Mouse (Mus musculus): ENCODE measurements around the gene Tmx2. TPM values are rescaled to one million over a fixed set of nuclear protein-coding genes. Genes with fewer than 3 reads are reported as not detected.

The Tmx2 gene
- polyA plus RNA-seq, 1 experiment = 2.4 TPM

GRCm38 (mm10) chr2:84715562-84716361 is 36.8 kb upstream of the Tmx2 start:
- TF ChIP-seq GATA1 (IDR thresholded peaks at IDR 0.05; ENCODE audit: borderline replicate concordance, low read length) (no peak), FLI1 (IDR thresholded peaks at IDR 0.05; ENCODE audit: low read length) (no peak)
- peaks cover 10% of the 10 kb centered on the region for H3K36me3 ChIP-seq (replicated peaks; ENCODE audit: low read length)
- no peaks in the 10 kb centered on the region for H3K9me3 ChIP-seq
- peaks cover 36% of the 10 kb centered on the region for H3K4me1 ChIP-seq
- peak overlapping the region; percentile 97 for H3K4me3 ChIP-seq (replicated peaks)
- no peaks in the 10 kb centered on the region for H3K27me3 ChIP-seq (replicated peaks)

DNA sequence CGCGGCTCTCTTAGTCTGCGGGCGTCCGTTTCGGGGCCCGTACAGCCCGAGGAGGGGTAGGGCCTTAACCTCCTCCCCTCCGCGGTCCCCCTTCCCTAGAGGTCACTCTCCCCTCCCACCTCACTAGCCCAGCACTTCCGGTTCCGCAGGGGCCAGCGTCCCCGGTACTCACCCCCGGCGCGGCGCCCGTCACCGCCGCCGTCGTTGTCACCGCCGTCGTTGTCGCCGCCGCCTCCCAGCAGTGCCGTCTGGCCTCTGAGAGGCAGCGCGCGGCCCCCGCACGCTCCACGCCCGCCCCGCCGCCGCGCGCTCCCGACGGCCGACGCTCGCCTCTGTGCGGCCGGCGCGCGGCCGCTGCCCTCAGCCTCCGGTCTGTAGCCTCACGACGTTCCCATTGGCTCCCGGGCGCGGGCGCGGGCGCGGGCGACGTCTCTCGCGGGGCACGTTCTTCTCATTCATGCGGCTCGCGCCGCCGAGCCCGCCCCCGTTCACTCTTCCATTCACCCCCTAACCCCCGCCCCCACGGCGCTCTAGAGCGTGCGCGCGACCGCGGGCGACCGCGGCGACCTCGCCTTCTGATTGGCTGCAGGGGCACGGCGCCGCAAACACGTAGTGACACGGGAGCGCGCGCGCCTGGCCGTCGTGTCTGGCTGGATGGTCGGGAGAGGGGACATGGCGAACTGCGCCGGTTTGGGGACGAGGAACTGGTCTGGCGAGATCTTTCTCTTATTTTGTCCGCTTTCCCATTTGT is 36.0 kb upstream of the Tmx2 start, which contains the start of gene Zdhhc5:
Zdhhc5 (minus strand) TSS at position 370 of the 751 bp plus-strand sequence.
- Histone ChIP-seq H3K36me3 (replicated peaks; ENCODE audit: low read length) (peaks cover 17% of the 10 kb centered on the region), H3K4me3 (replicated peaks) (peak within 1 kb of the TSS; percentile 97), H3K4me1 (peaks cover 43% of the 10 kb centered on the region), H3K27me3 (replicated peaks) (no peaks in the 10 kb centered on the region), H3K9me3 (no peaks in the 10 kb centered on the region)
- TF ChIP-seq GATA1 (IDR thresholded peaks at IDR 0.05; ENCODE audit: borderline replicate concordance, low read length) (no peak), FLI1 (IDR thresholded peaks at IDR 0.05; ENCODE audit: low read length) (no peak)

GRCm38 (mm10) chr2:84714422-84714810 is 35.5 kb upstream of the Tmx2 start:
- H3K4me1 ChIP-seq = peaks cover 47% of the 10 kb centered on the region
- no peaks in the 10 kb centered on the region for H3K9me3 ChIP-seq
- no peak for TF ChIP-seq GATA1 (IDR thresholded peaks at IDR 0.05; ENCODE audit: borderline replicate concordance, low read length)
- no peaks in the 10 kb centered on the region for H3K27me3 ChIP-seq (replicated peaks)
- peak overlapping the region; percentile 97 for H3K4me3 ChIP-seq (replicated peaks)
- peaks cover 23% of the 10 kb centered on the region for H3K36me3 ChIP-seq (replicated peaks; ENCODE audit: low read length)

- H3K36me3 ChIP-seq (replicated peaks; ENCODE audit: low read length) = peaks cover 48% of the 10 kb centered on the region
- no peak overlapping the region for H3K4me3 ChIP-seq (replicated peaks)
- H3K27me3 ChIP-seq (replicated peaks) = no peaks in the 10 kb centered on the region
- H3K9me3 ChIP-seq = no peaks in the 10 kb centered on the region
- peaks cover 62% of the 10 kb centered on the region for H3K4me1 ChIP-seq
- no peak for TF ChIP-seq GATA1 (IDR thresholded peaks at IDR 0.05; ENCODE audit: borderline replicate concordance, low read length)
- TF ChIP-seq FLI1 (IDR thresholded peaks at IDR 0.05; ENCODE audit: low read length) = no peak
Observed at GRCm38 (mm10) chr2:84711898-84712297, 33.0 kb upstream of the Tmx2 start.

GRCm38 (mm10) chr2:84707523-84707922 is 28.6 kb upstream of the Tmx2 start:
- peaks cover 80% of the 10 kb centered on the region for H3K36me3 ChIP-seq (replicated peaks; ENCODE audit: low read length)
- no peak overlapping the region for H3K4me3 ChIP-seq (replicated peaks)
- no peaks in the 10 kb centered on the region for H3K9me3 ChIP-seq
- no peak for TF ChIP-seq GATA1 (IDR thresholded peaks at IDR 0.05; ENCODE audit: borderline replicate concordance, low read length)
- TF ChIP-seq FLI1 (IDR thresholded peaks at IDR 0.05; ENCODE audit: low read length) = no peak
- H3K27me3 ChIP-seq (replicated peaks) = no peaks in the 10 kb centered on the region
- peaks cover 83% of the 10 kb centered on the region for H3K4me1 ChIP-seq

- Histone ChIP-seq H3K9me3 (no peaks in the 10 kb centered on the region), H3K4me1 (peaks cover 71% of the 10 kb centered on the region), H3K4me3 (replicated peaks) (no peak overlapping the region), H3K27me3 (replicated peaks) (no peaks in the 10 kb centered on the region), H3K36me3 (replicated peaks; ENCODE audit: low read length) (peaks cover 83% of the 10 kb centered on the region)
- no peak for TF ChIP-seq GATA1 (IDR thresholded peaks at IDR 0.05; ENCODE audit: borderline replicate concordance, low read length)
- TF ChIP-seq FLI1 (IDR thresholded peaks at IDR 0.05; ENCODE audit: low read length) = no peak
Observed at GRCm38 (mm10) chr2:84705295-84705694, 26.4 kb upstream of the Tmx2 start.

- peaks cover 65% of the 10 kb centered on the region for H3K4me1 ChIP-seq
- TF ChIP-seq FLI1 (IDR thresholded peaks at IDR 0.05; ENCODE audit: low read length) = no peak
- TF ChIP-seq GATA1 (IDR thresholded peaks at IDR 0.05; ENCODE audit: borderline replicate concordance, low read length) = no peak
- H3K27me3 ChIP-seq (replicated peaks) = no peaks in the 10 kb centered on the region
- H3K36me3 ChIP-seq (replicated peaks; ENCODE audit: low read length) = peaks cover 81% of the 10 kb centered on the region
- no peaks in the 10 kb centered on the region for H3K9me3 ChIP-seq
- H3K4me3 ChIP-seq (replicated peaks) = no peak overlapping the region
Observed at GRCm38 (mm10) chr2:84704329-84704728, 25.4 kb upstream of the Tmx2 start.

- H3K4me3 ChIP-seq (replicated peaks) = no peak overlapping the region
- H3K4me1 ChIP-seq = peaks cover 58% of the 10 kb centered on the region
- no peaks in the 10 kb centered on the region for H3K27me3 ChIP-seq (replicated peaks)
- TF ChIP-seq FLI1 (IDR thresholded peaks at IDR 0.05; ENCODE audit: low read length) (no peak), GATA1 (IDR thresholded peaks at IDR 0.05; ENCODE audit: borderline replicate concordance, low read length) (no peak)
- no peaks in the 10 kb centered on the region for H3K9me3 ChIP-seq
- peaks cover 80% of the 10 kb centered on the region for H3K36me3 ChIP-seq (replicated peaks; ENCODE audit: low read length)
Observed at GRCm38 (mm10) chr2:84703497-84703896, 24.6 kb upstream of the Tmx2 start.

DNA sequence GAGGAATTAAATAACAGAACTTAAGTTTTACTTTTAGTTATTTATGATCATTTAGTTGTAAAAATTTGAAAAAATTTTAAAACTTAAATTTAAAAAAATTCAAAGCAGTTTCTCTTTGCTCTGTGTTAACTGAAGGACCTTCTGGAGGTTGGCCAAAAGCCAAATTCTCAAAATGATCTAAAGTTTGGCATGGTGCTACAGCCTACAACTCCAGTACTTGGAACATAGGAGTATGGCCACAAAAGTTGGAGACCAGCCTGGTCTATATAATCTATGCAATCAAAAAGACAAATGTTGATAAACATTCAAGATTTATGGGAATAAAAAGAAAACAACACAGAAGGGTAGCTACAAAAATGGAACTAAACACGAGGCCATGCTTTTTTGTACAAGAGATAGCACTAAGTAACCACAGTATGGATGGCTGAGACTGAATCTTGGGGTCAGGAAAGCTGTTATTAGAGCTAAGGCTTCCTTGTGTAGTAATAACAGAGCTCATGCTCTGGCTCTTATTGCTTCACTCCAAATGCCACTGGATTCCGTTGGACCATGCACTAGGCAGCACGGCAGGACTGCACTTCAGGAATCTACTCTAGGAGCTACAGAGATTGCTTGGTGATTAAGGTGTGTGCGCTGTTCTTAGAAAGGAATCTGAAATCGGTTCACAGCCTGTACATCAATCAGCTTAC is 16.2 kb upstream of the Tmx2 start:
- Histone ChIP-seq H3K27me3 (replicated peaks) (no peaks in the 10 kb centered on the region), H3K4me3 (replicated peaks) (no peak overlapping the region), H3K36me3 (replicated peaks; ENCODE audit: low read length) (peaks cover 95% of the 10 kb centered on the region), H3K4me1 (peaks cover under 1% of the 10 kb centered on the region; the same call in 1 of the 2 replicates), H3K9me3 (no peaks in the 10 kb centered on the region)
- TF ChIP-seq FLI1 (IDR thresholded peaks at IDR 0.05; ENCODE audit: low read length) (no peak), GATA1 (IDR thresholded peaks at IDR 0.05; ENCODE audit: borderline replicate concordance, low read length) (no peak)

Data from megakaryocyte, embryonic 14.5 days (primary cell).